Mouse (Mus musculus): ENCODE results near the gene Cyp11a1. TPM values are rescaled to one million over a fixed set of nuclear protein-coding genes. Genes with fewer than 3 reads are reported as not detected.

The Cyp11a1 gene
- polyA plus RNA-seq, 1 experiment from 2014 or later = 0.13 TPM

- ATAC-seq (ENCODE audit: insufficient read depth) = no peak
- WGBS = 58% methylated on average over 6 of the region's 6 CpGs
- no peak for TF ChIP-seq CTCF (IDR thresholded peaks at IDR 0.05; ENCODE audit: low read depth)
- no peaks in the 10 kb centered on the region for H3K36me3 ChIP-seq (ENCODE audit: insufficient read depth)
- no peak overlapping the region for H3K4me2 ChIP-seq
- H3K9me3 ChIP-seq (ENCODE audit: low read depth, low read length) = no peaks in the 10 kb centered on the region
- no peak overlapping the region for H3K4me3 ChIP-seq (ENCODE audit: low read depth, low read length)
- H3K9ac ChIP-seq = no peak overlapping the region
- peaks cover 3% of the 10 kb centered on the region; the same call in 1 of the 2 replicates for H3K27me3 ChIP-seq (ENCODE audit: insufficient read depth, low read length)
- DNase-seq = no peak
- no peak overlapping the region for H3K27ac ChIP-seq (ENCODE audit: low read depth)
- H3K4me1 ChIP-seq (ENCODE audit: insufficient read depth) = 0 out of 2 replicates have a peak, but pooled peaks cover 4% of the 10 kb centered on the region
Observed at GRCm38 (mm10) chr9:58065977-58066730, 59.9 kb downstream of the Cyp11a1 start.

DNA sequence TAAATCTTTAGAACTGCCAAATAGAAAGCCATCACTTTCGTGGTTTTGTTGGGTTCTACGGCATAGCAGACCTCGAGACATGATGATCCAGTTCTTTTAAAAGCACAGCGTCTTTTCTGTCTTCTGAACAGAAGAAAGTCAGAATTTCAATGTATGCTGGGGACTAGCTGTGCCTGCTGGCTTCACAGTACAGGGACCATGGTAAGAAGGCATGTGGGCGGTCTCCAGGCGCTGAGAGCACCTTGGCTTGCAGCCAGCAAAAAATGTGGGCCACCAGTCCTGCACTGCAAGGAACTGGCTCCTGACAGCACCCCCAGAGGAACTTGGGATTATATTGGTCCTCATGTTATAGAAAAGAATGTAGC lies 60.5 kb downstream of the Cyp11a1 start:
- DNase-seq (peak; percentile 76), ATAC-seq (ENCODE audit: insufficient read depth) (peak; percentile 58; the same call in 1 of the 2 replicates)
- no peaks in the 10 kb centered on the region for H3K36me3 ChIP-seq (ENCODE audit: insufficient read depth)
- 0 out of 2 replicates have a peak, but pooled peaks cover 4% of the 10 kb centered on the region for H3K4me1 ChIP-seq (ENCODE audit: insufficient read depth)
- H3K27me3 ChIP-seq (ENCODE audit: insufficient read depth, low read length) = no peaks in the 10 kb centered on the region
- H3K4me3 ChIP-seq (ENCODE audit: low read depth, low read length) = no peak overlapping the region
- no peak for TF ChIP-seq CTCF (IDR thresholded peaks at IDR 0.05; ENCODE audit: low read depth)
- WGBS = 63% methylated on average over 6 of the region's 6 CpGs
- H3K9ac ChIP-seq = no peak overlapping the region
- no peak overlapping the region for H3K4me2 ChIP-seq
- H3K27ac ChIP-seq (ENCODE audit: low read depth) = no peak overlapping the region
- no peaks in the 10 kb centered on the region for H3K9me3 ChIP-seq (ENCODE audit: low read depth, low read length)

DNA sequence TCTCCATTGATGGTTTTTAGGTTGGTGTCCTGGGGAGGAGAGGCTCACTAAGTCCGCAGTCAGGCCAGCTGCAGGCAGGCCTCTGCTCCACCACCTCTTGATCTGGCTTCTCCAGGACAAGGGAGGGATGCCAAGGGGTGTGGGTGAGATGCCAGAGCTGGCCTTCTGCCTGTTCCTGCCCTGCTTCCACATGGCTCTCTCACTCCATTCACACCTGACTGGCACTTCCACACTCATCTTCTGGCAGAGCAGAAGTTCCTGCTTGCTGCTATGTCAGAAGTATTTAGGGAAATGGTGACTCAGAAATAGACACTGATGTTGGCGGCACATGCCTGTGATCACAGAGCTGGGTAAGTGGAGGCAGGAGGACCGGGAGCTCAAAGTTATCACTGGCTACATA lies 61.3 kb downstream of the Cyp11a1 start:
- no peak overlapping the region for H3K27ac ChIP-seq (ENCODE audit: low read depth)
- 74% methylated on average over 3 of the region's 3 CpGs for WGBS
- H3K4me1 ChIP-seq (ENCODE audit: insufficient read depth) = 0 out of 2 replicates have a peak, but pooled peaks cover 4% of the 10 kb centered on the region
- H3K27me3 ChIP-seq (ENCODE audit: insufficient read depth, low read length) = no peaks in the 10 kb centered on the region
- TF ChIP-seq CTCF (IDR thresholded peaks at IDR 0.05; ENCODE audit: low read depth) = no peak
- H3K4me2 ChIP-seq = no peak overlapping the region
- DNase-seq (no peak), ATAC-seq (ENCODE audit: insufficient read depth) (no peak)
- H3K36me3 ChIP-seq (ENCODE audit: insufficient read depth) = no peaks in the 10 kb centered on the region
- no peak overlapping the region for H3K9ac ChIP-seq
- no peak overlapping the region for H3K4me3 ChIP-seq (ENCODE audit: low read depth, low read length)
- H3K9me3 ChIP-seq (ENCODE audit: low read depth, low read length) = no peaks in the 10 kb centered on the region

- no peak overlapping the region for H3K4me2 ChIP-seq
- H3K9ac ChIP-seq = no peak overlapping the region
- no peak for DNase-seq
- H3K9me3 ChIP-seq (ENCODE audit: low read depth, low read length) = no peaks in the 10 kb centered on the region
- ATAC-seq (ENCODE audit: insufficient read depth) = no peak
- 40% methylated on average over 3 of the region's 3 CpGs for WGBS
- H3K4me1 ChIP-seq (ENCODE audit: insufficient read depth) = no peaks in the 10 kb centered on the region
- H3K27me3 ChIP-seq (ENCODE audit: insufficient read depth, low read length) = no peaks in the 10 kb centered on the region
- no peak overlapping the region for H3K4me3 ChIP-seq (ENCODE audit: low read depth, low read length)
- H3K36me3 ChIP-seq (ENCODE audit: insufficient read depth) = no peaks in the 10 kb centered on the region
- no peak overlapping the region for H3K27ac ChIP-seq (ENCODE audit: low read depth)
- no peak for TF ChIP-seq CTCF (IDR thresholded peaks at IDR 0.05; ENCODE audit: low read depth)
Observed at GRCm38 (mm10) chr9:58074561-58074960, 68.3 kb downstream of the Cyp11a1 start.

Other genes starting within 250 kb of the Cyp11a1 start
- 58.1 and 72.7 TPM in 2 replicates for gene Clk3, start 240.6 kb upstream of the Cyp11a1 start, polyA plus RNA-seq (2014; fragmentation: Nextera tagmentation; extraction: Ambion mirVana)
- gene Arid3b, start 169.6 kb upstream of the Cyp11a1 start, polyA plus RNA-seq (2014; fragmentation: Nextera tagmentation; extraction: Ambion mirVana) = 4.7 and 4.9 TPM in 2 replicates
- 101 and 107 TPM in 2 replicates for gene Ubl7, start 95.4 kb upstream of the Cyp11a1 start, polyA plus RNA-seq (2014; fragmentation: Nextera tagmentation; extraction: Ambion mirVana)
- 1.0 TPM in 2 replicates for gene Sema7a, start 66.3 kb upstream of the Cyp11a1 start, polyA plus RNA-seq (2014; fragmentation: Nextera tagmentation; extraction: Ambion mirVana)
- gene Stra6, start 57.4 kb downstream of the Cyp11a1 start, polyA plus RNA-seq (2014; fragmentation: Nextera tagmentation; extraction: Ambion mirVana) = 3.4 and 4.0 TPM in 2 replicates
- not detected in 2 replicates for gene Ccdc33, start 112.4 kb downstream of the Cyp11a1 start, polyA plus RNA-seq (2014; fragmentation: Nextera tagmentation; extraction: Ambion mirVana)
- gene Islr, start 197.9 kb downstream of the Cyp11a1 start, polyA plus RNA-seq (2014; fragmentation: Nextera tagmentation; extraction: Ambion mirVana) = 56.9 and 60.2 TPM in 2 replicates
- gene Islr2, start 197.9 kb downstream of the Cyp11a1 start, polyA plus RNA-seq (2014; fragmentation: Nextera tagmentation; extraction: Ambion mirVana) = not detected in 2 replicates
- 21.4 and 23.2 TPM in 2 replicates for gene Pml, start 243.4 kb downstream of the Cyp11a1 start, polyA plus RNA-seq (2014; fragmentation: Nextera tagmentation; extraction: Ambion mirVana)
- 23.2 and 27.1 TPM in 2 replicates for gene Stoml1, start 246.8 kb downstream of the Cyp11a1 start, polyA plus RNA-seq (2014; fragmentation: Nextera tagmentation; extraction: Ambion mirVana)